Mouse (Mus musculus) limb, embryonic 15.5 days (tissue): ENCODE measurements around the gene Otof. TPM values are rescaled to one million over a fixed set of nuclear protein-coding genes. Genes with fewer than 3 reads are reported as not detected.

Experiments
- ATAC-seq: fragments of 200-750 bp; cut with Nextera tagmentation; 2 replicates; pipeline ENCODE4 v1.8.0; 2017; ENCODE audit warnings: low read depth, moderate TSS enrichment; ENCODE audit not compliant: insufficient number of reproducible peaks, low FRiP score, low TSS enrichment
- H3K27ac ChIP-seq: fragments of 300-500 bp; sonication (generic); 2 replicates; pipeline ENCODE4 v1.5.1; 2015; ENCODE audit warnings: moderate library complexity, mild to moderate bottlenecking, inconsistent platforms
- H3K27me3 ChIP-seq: fragments of 300-500 bp; sonication (generic); 2 replicates; pipeline ENCODE4 v1.6.1; 2015; ENCODE audit warnings: inconsistent platforms
- H3K36me3 ChIP-seq: fragments of 300-500 bp; sonication (generic); 2 replicates; pipeline ENCODE4 v1.6.1; 2015; ENCODE audit warnings: inconsistent platforms
- H3K4me1 ChIP-seq: fragments of 300-500 bp; sonication (generic); 2 replicates; pipeline ENCODE4 v1.6.1; 2015; ENCODE audit warnings: inconsistent platforms
- H3K4me2 ChIP-seq: fragments of 300-500 bp; sonication (generic); 2 replicates; pipeline ENCODE4 v1.6.1; 2015; ENCODE audit warnings: mild to moderate bottlenecking, inconsistent platforms
- H3K4me3 ChIP-seq: fragments of 300-500 bp; sonication (generic); 2 replicates; pipeline ENCODE4 v1.5.1; 2015; ENCODE audit warnings: mild to moderate bottlenecking, inconsistent platforms
- H3K9ac ChIP-seq: fragments of 300-500 bp; sonication (generic); 2 replicates; pipeline ENCODE4 v1.6.1; 2015; ENCODE audit warnings: inconsistent platforms
- H3K9me3 ChIP-seq: fragments of 300-500 bp; sonication (generic); 2 replicates; pipeline ENCODE4 v1.6.1; 2016; ENCODE audit warnings: inconsistent platforms
- WGBS: fragments of 180-500 bp; shearing (Covaris S2); methylation state at CpG from one replicate; pipeline ENCODE4 v1.1.7; 2015; 5-methylcytosine and 5-hydroxymethylcytosine counted together
- polyA plus RNA-seq: library from polyadenylated mRNA; unstranded; fragments of >200 nt; fragmentation: Nextera tagmentation; extraction: Ambion mirVana; gene quantifications from 2 replicates; pipeline ENCODE4 v1.2.1, GENCODE M21; 2015

The Otof gene
- polyA plus RNA-seq, 1 experiment from 2014 or later: 0.33 TPM

GRCm38 (mm10) chr5:30472148-30472547, 10.4 kb upstream of the Otof start:
- Histone ChIP-seq H3K9me3 (no peaks in the 10 kb centered on the region), H3K9ac (no peak overlapping the region), H3K36me3 (no peaks in the 10 kb centered on the region), H3K4me3 (no peak overlapping the region), H3K4me1 (peaks cover 6% of the 10 kb centered on the region; the same call in 1 of the 2 replicates), H3K4me2 (no peak overlapping the region), H3K27ac (no peak overlapping the region), H3K27me3 (no peaks in the 10 kb centered on the region)
- WGBS: 63% methylated on average over 5 of the region's 5 CpGs
- ATAC-seq: no peak

GRCm38 (mm10) chr5:30470454-30470853, 8.7 kb upstream of the Otof start:
- Histone ChIP-seq H3K27ac (no peak overlapping the region), H3K4me3 (no peak overlapping the region), H3K4me2 (no peak overlapping the region), H3K4me1 (peaks cover 15% of the 10 kb centered on the region), H3K36me3 (no peaks in the 10 kb centered on the region), H3K9me3 (no peaks in the 10 kb centered on the region), H3K27me3 (peaks cover 15% of the 10 kb centered on the region), H3K9ac (no peak overlapping the region)
- ATAC-seq: no peak
- WGBS: 50% methylated on average over 6 of the region's 6 CpGs

GRCm38 (mm10) chr5:30466315-30466714, 4.6 kb upstream of the Otof start:
- Histone ChIP-seq H3K9ac (no peak overlapping the region), H3K4me1 (peaks cover 23% of the 10 kb centered on the region), H3K27ac (no peak overlapping the region), H3K36me3 (no peaks in the 10 kb centered on the region), H3K4me2 (peak overlapping the region; percentile 38), H3K27me3 (peaks cover 26% of the 10 kb centered on the region), H3K4me3 (peak overlapping the region; percentile 17), H3K9me3 (no peaks in the 10 kb centered on the region)
- WGBS: 25% methylated on average over 9 of the region's 9 CpGs
- ATAC-seq: no peak

GRCm38 (mm10) chr5:30465861-30466260, 4.1 kb upstream of the Otof start, which contains the start of gene 1700001C02Rik:
TSS of gene 1700001C02Rik (plus strand) at chr5:30466047.
- no peak for ATAC-seq
- H3K9me3 ChIP-seq: no peaks in the 10 kb centered on the region
- peaks cover 24% of the 10 kb centered on the region for H3K4me1 ChIP-seq
- H3K36me3 ChIP-seq: no peaks in the 10 kb centered on the region
- H3K4me3 ChIP-seq: peak within 1 kb of the TSS; percentile 17
- 12% methylated on average over 21 of the region's 21 CpGs for WGBS
- peak within 1 kb of the TSS; percentile 38 for H3K4me2 ChIP-seq
- no peak within 1 kb of the TSS for H3K9ac ChIP-seq
- peaks cover 26% of the 10 kb centered on the region for H3K27me3 ChIP-seq
- no peak within 1 kb of the TSS for H3K27ac ChIP-seq

GRCm38 (mm10) chr5:30460155-30460554, 1.6 kb downstream of the Otof start:
- peaks cover 13% of the 10 kb centered on the region for H3K27me3 ChIP-seq
- no peak overlapping the region for H3K9ac ChIP-seq
- H3K9me3 ChIP-seq: no peaks in the 10 kb centered on the region
- H3K36me3 ChIP-seq: no peaks in the 10 kb centered on the region
- H3K4me1 ChIP-seq: peaks cover 15% of the 10 kb centered on the region
- ATAC-seq: no peak
- no peak overlapping the region for H3K27ac ChIP-seq
- no peak overlapping the region for H3K4me3 ChIP-seq
- 36% methylated on average over 4 of the region's 4 CpGs for WGBS
- H3K4me2 ChIP-seq: no peak overlapping the region

GRCm38 (mm10) chr5:30456056-30456455, 5.7 kb downstream of the Otof start:
- Histone ChIP-seq H3K36me3 (no peaks in the 10 kb centered on the region), H3K4me3 (no peak overlapping the region), H3K9me3 (no peaks in the 10 kb centered on the region), H3K4me1 (peaks cover 6% of the 10 kb centered on the region; the same call in 1 of the 2 replicates), H3K27ac (no peak overlapping the region), H3K4me2 (no peak overlapping the region), H3K27me3 (peaks cover 5% of the 10 kb centered on the region), H3K9ac (no peak overlapping the region)
- ATAC-seq: no peak
- WGBS: 46% methylated on average over 6 of the region's 6 CpGs

- H3K9me3 ChIP-seq: no peaks in the 10 kb centered on the region
- no peak for ATAC-seq
- 74% methylated on average over 13 of the region's 13 CpGs for WGBS
- H3K9ac ChIP-seq: no peak overlapping the region
- H3K4me1 ChIP-seq: no peaks in the 10 kb centered on the region
- no peaks in the 10 kb centered on the region for H3K27me3 ChIP-seq
- no peaks in the 10 kb centered on the region for H3K36me3 ChIP-seq
- no peak overlapping the region for H3K4me3 ChIP-seq
- H3K27ac ChIP-seq: no peak overlapping the region
- H3K4me2 ChIP-seq: no peak overlapping the region
Observed at GRCm38 (mm10) chr5:30444327-30444895, 17.3 kb downstream of the Otof start.

GRCm38 (mm10) chr5:30442196-30442595, 19.5 kb downstream of the Otof start:
- WGBS: 61% methylated on average over 5 of the region's 5 CpGs
- H3K36me3 ChIP-seq: no peaks in the 10 kb centered on the region
- H3K27me3 ChIP-seq: no peaks in the 10 kb centered on the region
- H3K9ac ChIP-seq: no peak overlapping the region
- H3K27ac ChIP-seq: no peak overlapping the region
- no peak overlapping the region for H3K4me2 ChIP-seq
- ATAC-seq: no peak
- no peak overlapping the region for H3K4me3 ChIP-seq
- no peaks in the 10 kb centered on the region for H3K4me1 ChIP-seq
- H3K9me3 ChIP-seq: no peaks in the 10 kb centered on the region

GRCm38 (mm10) chr5:30440308-30440906, 21.3 kb downstream of the Otof start:
- no peaks in the 10 kb centered on the region for H3K4me1 ChIP-seq
- no peak overlapping the region for H3K27ac ChIP-seq
- H3K4me3 ChIP-seq: no peak overlapping the region
- H3K36me3 ChIP-seq: no peaks in the 10 kb centered on the region
- no peaks in the 10 kb centered on the region for H3K27me3 ChIP-seq
- no peaks in the 10 kb centered on the region for H3K9me3 ChIP-seq
- ATAC-seq: no peak
- no peak overlapping the region for H3K9ac ChIP-seq
- H3K4me2 ChIP-seq: no peak overlapping the region
- WGBS: 81% methylated on average over 8 of the region's 8 CpGs

GRCm38 (mm10) chr5:30438931-30439330, 22.8 kb downstream of the Otof start:
- Histone ChIP-seq H3K4me2 (no peak overlapping the region), H3K36me3 (no peaks in the 10 kb centered on the region), H3K27me3 (no peaks in the 10 kb centered on the region), H3K27ac (no peak overlapping the region), H3K9ac (no peak overlapping the region), H3K4me3 (no peak overlapping the region), H3K4me1 (no peaks in the 10 kb centered on the region), H3K9me3 (no peaks in the 10 kb centered on the region)
- 50% methylated on average over 2 of the region's 2 CpGs for WGBS
- ATAC-seq: no peak

GRCm38 (mm10) chr5:30427406-30427805, 34.3 kb downstream of the Otof start:
- Histone ChIP-seq H3K27me3 (no peaks in the 10 kb centered on the region), H3K9ac (no peak overlapping the region), H3K9me3 (no peaks in the 10 kb centered on the region), H3K4me1 (peaks cover 9% of the 10 kb centered on the region; the same call in 1 of the 2 replicates), H3K27ac (no peak overlapping the region), H3K4me2 (no peak overlapping the region), H3K4me3 (no peak overlapping the region), H3K36me3 (no peaks in the 10 kb centered on the region)
- WGBS: 68% methylated on average over 6 of the region's 6 CpGs
- ATAC-seq: no peak

GRCm38 (mm10) chr5:30423572-30424244, 38.0 kb downstream of the Otof start:
- no peak overlapping the region for H3K9ac ChIP-seq
- ATAC-seq: peak; percentile 15; the same call in 1 of the 2 replicates
- WGBS: 18% methylated on average over 8 of the region's 8 CpGs
- H3K9me3 ChIP-seq: no peaks in the 10 kb centered on the region
- no peak overlapping the region for H3K4me3 ChIP-seq
- H3K4me2 ChIP-seq: no peak overlapping the region
- no peaks in the 10 kb centered on the region for H3K27me3 ChIP-seq
- no peaks in the 10 kb centered on the region for H3K36me3 ChIP-seq
- peaks cover 9% of the 10 kb centered on the region; the same call in 1 of the 2 replicates for H3K4me1 ChIP-seq
- no peak overlapping the region for H3K27ac ChIP-seq
